Mouse (Mus musculus): Measurements from ENCODE around the gene Pprc1. TPM values are rescaled to one million over a fixed set of nuclear protein-coding genes. Genes with fewer than 3 reads are reported as not detected.

The Pprc1 gene
- total and polyA plus RNA-seq, 3 experiments: 27.8 to 135 (median 39.3) TPM

GRCm38 (mm10) chr19:46050462-46050861 is 5.8 kb downstream of the Pprc1 start (continued):
- TF ChIP-seq USF2 (IDR thresholded peaks at IDR 0.05; ENCODE audit: borderline replicate concordance in 1 of 2, insufficient read depth in 1 of 2, low read depth in 1 of 2, low read length in 2 of 2): no peak
- TF ChIP-seq HCFC1 (IDR thresholded peaks at IDR 0.05; ENCODE audit: low read depth, low read length): no peak
- no peak for TF ChIP-seq NELFE (IDR thresholded peaks at IDR 0.05; ENCODE audit: low read depth, low read length)
- no peak for TF ChIP-seq CTCF (IDR thresholded peaks at IDR 0.05 in 2 of 3, conservative IDR thresholded peaks at IDR 0.05 in 1 of 3; ENCODE audit: control insufficient read depth in 1 of 3, insufficient read depth in 1 of 3, low read depth in 2 of 3, low read length in 3 of 3, poor library complexity in 1 of 3, severe bottlenecking in 1 of 3)
- TF ChIP-seq POLR2AphosphoS2 (IDR thresholded peaks at IDR 0.05; ENCODE audit: low read length): no peak
- no peak for TF ChIP-seq POLR2AphosphoS5 (IDR thresholded peaks at IDR 0.05; ENCODE audit: borderline replicate concordance, low read depth, low read length)
- no peak for TF ChIP-seq MEF2A (IDR thresholded peaks at IDR 0.05; ENCODE audit: extremely low read depth, insufficient replicate concordance, low read depth, low read length, poor library complexity, severe bottlenecking)
- peak; percentile 64 for TF ChIP-seq TBP (IDR thresholded peaks at IDR 0.05; ENCODE audit: low read depth, low read length)

GRCm38 (mm10) chr19:46055752-46056387 is 11.2 kb downstream of the Pprc1 start:
- Histone ChIP-seq H3K27ac (ENCODE audit: control insufficient read depth, low read depth, low read length) (peak overlapping the region; percentile 96), H3K9me3 (replicated peaks; ENCODE audit: insufficient read depth, low read length) (no peaks in the 10 kb centered on the region), H3K79me2 (ENCODE audit: control insufficient read depth, insufficient read depth, low read length, poor library complexity) (peaks cover 45% of the 10 kb centered on the region), H3K36me3 (ENCODE audit: control insufficient read depth in 1 of 2, insufficient read depth in 2 of 2, low read length in 2 of 2) (peaks cover 3 to 35% of the 10 kb centered on the region in 2 experiments; a peak in 3 of 4 replicates), H3K27me3 (ENCODE audit: control insufficient read depth in 1 of 2, insufficient read depth in 2 of 2, low read length in 2 of 2) (no peaks in the 10 kb centered on the region), H3K4me3 (ENCODE audit: control insufficient read depth in 1 of 2, insufficient read depth in 1 of 2, low read depth in 2 of 2, low read length in 2 of 2) (peak overlapping the region; percentile 61 to 99), H3K4me1 (ENCODE audit: control insufficient read depth in 1 of 2, insufficient read depth in 2 of 2, low read length in 2 of 2) (peaks cover 11 to 34% of the 10 kb centered on the region in 2 experiments), H3K9ac (ENCODE audit: control insufficient read depth, low read depth, low read length, poor library complexity, severe bottlenecking) (peak overlapping the region; percentile 100)
- DNase-seq (ENCODE audit: low read depth, low spot score): no peak
- TF ChIP-seq UBTF (IDR thresholded peaks at IDR 0.05; ENCODE audit: borderline replicate concordance, insufficient read depth, low read depth, low read length): peak; percentile 53; the same call in 1 of the 2 replicates
- TF ChIP-seq CTCF (IDR thresholded peaks at IDR 0.05 in 2 of 3, conservative IDR thresholded peaks at IDR 0.05 in 1 of 3; ENCODE audit: control insufficient read depth in 1 of 3, insufficient read depth in 1 of 3, low read depth in 2 of 3, low read length in 3 of 3, poor library complexity in 1 of 3, severe bottlenecking in 1 of 3): peak; percentile 54 to 72 (median 63)
- peak; percentile 16; the same call in 1 of the 2 replicates for TF ChIP-seq RAD21 (IDR thresholded peaks at IDR 0.05; ENCODE audit: low read depth, low read length)
- peak; percentile 44 for TF ChIP-seq SMC3 (IDR thresholded peaks at IDR 0.05; ENCODE audit: low read depth, low read length)
- no peak for TF ChIP-seq GATA1 (IDR thresholded peaks at IDR 0.05; ENCODE audit: low read depth, low read length)

- peaks cover 51% of the 10 kb centered on the region for H3K79me2 ChIP-seq (ENCODE audit: control insufficient read depth, insufficient read depth, low read length, poor library complexity)
- no peaks in the 10 kb centered on the region for H3K9me3 ChIP-seq (replicated peaks; ENCODE audit: insufficient read depth, low read length)
- DNase-seq (ENCODE audit: low read depth, low spot score): peak; percentile 99
- H3K27me3 ChIP-seq (ENCODE audit: control insufficient read depth in 1 of 2, insufficient read depth in 2 of 2, low read length in 2 of 2): no peaks in the 10 kb centered on the region
- peak overlapping the region; percentile 100 for H3K9ac ChIP-seq (ENCODE audit: control insufficient read depth, low read depth, low read length, poor library complexity, severe bottlenecking)
- peak overlapping the region; percentile 96 for H3K27ac ChIP-seq (ENCODE audit: control insufficient read depth, low read depth, low read length)
- H3K36me3 ChIP-seq (ENCODE audit: control insufficient read depth in 1 of 2, insufficient read depth in 2 of 2, low read length in 2 of 2): peaks cover 7 to 39% of the 10 kb centered on the region in 2 experiments
- H3K4me3 ChIP-seq (ENCODE audit: control insufficient read depth in 1 of 2, insufficient read depth in 1 of 2, low read depth in 2 of 2, low read length in 2 of 2): peak overlapping the region; percentile 73 to 99
- H3K4me1 ChIP-seq (ENCODE audit: control insufficient read depth in 1 of 2, insufficient read depth in 2 of 2, low read length in 2 of 2): peaks cover 14 to 36% of the 10 kb centered on the region in 2 experiments
- TF ChIP-seq GABPA (IDR thresholded peaks at IDR 0.05; ENCODE audit: low read depth, low read length): peak; percentile 83; the same call in 1 of the 2 replicates
- TF ChIP-seq ZNF384 (IDR thresholded peaks at IDR 0.05; ENCODE audit: low read depth, low read length): peak; percentile 20; the same call in 1 of the 2 replicates
- TF ChIP-seq TBP (IDR thresholded peaks at IDR 0.05; ENCODE audit: low read depth, low read length): peak; percentile 91
- TF ChIP-seq MEF2A (IDR thresholded peaks at IDR 0.05; ENCODE audit: extremely low read depth, insufficient replicate concordance, low read depth, low read length, poor library complexity, severe bottlenecking): peak; percentile 14; the same call in 1 of the 2 replicates
- TF ChIP-seq NELFE (IDR thresholded peaks at IDR 0.05; ENCODE audit: low read depth, low read length): peak; percentile 95
- TF ChIP-seq ETS1 (IDR thresholded peaks at IDR 0.05; ENCODE audit: low read depth, low read length): no peak
- peak; percentile 85 for TF ChIP-seq TCF12 (IDR thresholded peaks at IDR 0.05; ENCODE audit: low read depth, low read length)
- no peak for TF ChIP-seq CHD1 (IDR thresholded peaks at IDR 0.05; ENCODE audit: low read depth, low read length)
- TF ChIP-seq ZKSCAN1 (IDR thresholded peaks at IDR 0.05; ENCODE audit: low read depth, low read length): no peak
- no peak for TF ChIP-seq GATA1 (IDR thresholded peaks at IDR 0.05; ENCODE audit: low read depth, low read length)
- no peak for TF ChIP-seq ZC3H11A (IDR thresholded peaks at IDR 0.05; ENCODE audit: low read depth, low read length)
- TF ChIP-seq POLR2A (IDR thresholded peaks at IDR 0.05; ENCODE audit: control insufficient read depth in 1 of 2, insufficient read depth in 1 of 2, low read depth in 1 of 2, low read length in 2 of 2, poor library complexity in 1 of 2): peak; percentile 87 to 91
- TF ChIP-seq RCOR1 (IDR thresholded peaks at IDR 0.05; ENCODE audit: low read depth, low read length): no peak
- TF ChIP-seq HCFC1 (IDR thresholded peaks at IDR 0.05; ENCODE audit: low read depth, low read length): peak; percentile 99
- TF ChIP-seq SIN3A (IDR thresholded peaks at IDR 0.05; ENCODE audit: low read length): peak; percentile 98
- TF ChIP-seq TAL1 (IDR thresholded peaks at IDR 0.05; ENCODE audit: low read length): no peak
- TF ChIP-seq CTCF (IDR thresholded peaks at IDR 0.05 in 2 of 3, conservative IDR thresholded peaks at IDR 0.05 in 1 of 3; ENCODE audit: control insufficient read depth in 1 of 3, insufficient read depth in 1 of 3, low read depth in 2 of 3, low read length in 3 of 3, poor library complexity in 1 of 3, severe bottlenecking in 1 of 3): no peak
- TF ChIP-seq RAD21 (IDR thresholded peaks at IDR 0.05; ENCODE audit: low read depth, low read length): no peak
- TF ChIP-seq E2F4 (IDR thresholded peaks at IDR 0.05; ENCODE audit: borderline replicate concordance, low read depth, low read length): peak; percentile 70
These were observed 11.8 kb downstream of the Pprc1 start for GRCm38 (mm10) chr19:46056388-46056946.
